Mouse (Mus musculus): ENCODE measurements around the gene Tle2.

Tle2 gene

DNA sequence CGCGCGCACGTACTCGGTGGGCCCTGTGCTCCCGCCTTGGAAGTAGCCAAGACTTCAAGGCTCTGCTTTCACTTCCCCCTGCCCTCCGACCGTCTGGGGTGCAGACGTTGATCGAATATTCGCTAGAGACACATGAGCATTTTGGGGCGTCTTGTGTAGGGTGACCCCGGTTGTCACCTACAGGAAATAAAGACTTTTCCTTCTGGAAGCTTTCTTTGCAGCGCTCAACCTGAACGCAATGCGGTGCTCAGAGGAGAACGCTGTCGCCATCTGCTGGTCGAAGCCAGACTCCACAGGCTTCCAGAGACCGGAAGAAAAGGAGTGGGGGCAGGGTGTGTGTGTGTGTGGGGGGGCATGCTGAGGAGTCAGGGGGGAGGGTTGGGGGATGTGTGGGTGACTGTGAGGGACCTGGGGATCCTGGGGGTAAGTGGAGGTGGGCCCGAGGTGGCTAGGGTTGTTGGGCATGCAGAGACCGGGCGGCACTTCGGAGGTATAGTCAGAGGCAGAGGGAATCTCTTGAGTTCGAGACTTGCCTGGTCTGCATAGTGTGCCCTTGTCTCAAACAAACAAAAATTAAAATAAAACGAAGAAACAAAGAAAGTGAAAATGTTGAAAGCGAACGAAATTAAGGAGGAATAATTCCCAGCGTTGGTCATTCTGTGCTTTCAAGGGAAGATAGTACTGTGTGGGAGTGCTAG is 30.8 kb downstream of the Tle2 start:
- peak; percentile 95 for DNase-seq (ENCODE audit: low read depth)

DNA sequence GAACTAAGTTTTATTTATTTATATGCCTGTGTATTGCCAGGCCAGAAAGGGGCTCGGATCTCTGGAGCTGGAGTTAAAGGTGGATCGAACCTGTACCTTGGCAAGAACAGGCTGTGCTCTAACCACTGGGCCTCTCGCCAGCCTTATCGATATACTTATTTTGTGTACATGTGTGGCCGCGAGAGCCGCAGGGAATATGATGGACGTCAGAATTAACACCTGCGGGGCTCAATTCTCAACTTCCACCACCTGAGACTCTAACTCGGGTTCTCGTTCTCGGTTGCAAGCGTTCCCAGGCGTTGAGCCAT is 31.3 kb downstream of the Tle2 start:
- DNase-seq (ENCODE audit: low read depth) = no peak

DNA sequence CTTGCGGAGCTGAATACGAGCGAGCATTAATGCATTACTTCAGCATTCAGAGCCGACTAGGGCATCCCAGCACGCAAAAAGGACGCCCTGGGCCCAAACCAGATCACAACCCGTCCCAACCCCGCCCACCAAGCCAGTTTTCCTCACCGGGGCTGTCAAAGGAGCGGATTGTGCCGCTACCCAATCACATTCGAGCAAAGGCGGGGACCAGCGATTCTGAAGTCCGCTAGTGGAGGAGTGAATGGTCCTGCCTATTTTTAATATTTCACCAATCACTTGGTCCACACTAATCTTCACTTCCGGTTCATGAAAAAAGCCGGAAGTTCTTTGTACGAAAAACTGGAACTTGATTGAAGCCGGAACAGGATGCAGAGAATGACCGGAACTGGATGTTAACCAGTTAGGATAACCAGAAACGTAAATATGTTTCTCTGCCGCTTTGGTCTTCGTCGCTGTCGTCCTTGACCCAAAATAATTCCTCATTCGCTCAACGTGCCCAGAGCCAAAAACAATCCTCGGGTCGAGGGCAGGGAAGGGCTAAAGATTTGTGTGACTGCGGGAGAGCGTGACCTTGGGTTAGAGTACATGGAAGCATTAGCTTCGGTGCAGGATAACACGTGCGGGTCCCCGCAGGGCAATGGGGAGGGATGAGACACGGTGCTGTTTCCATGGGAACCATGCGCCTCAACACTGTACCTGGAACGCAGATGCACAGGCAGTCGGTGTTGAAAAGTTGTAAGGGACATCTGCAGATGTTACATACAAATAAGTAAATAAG is 31.8 kb downstream of the Tle2 start, which contains the start of gene BC025920:
Gene BC025920, plus strand, starts transcription at position 297 of the 778 bp plus-strand sequence.
- DNase-seq (ENCODE audit: low read depth) = peak; percentile 97

DNA sequence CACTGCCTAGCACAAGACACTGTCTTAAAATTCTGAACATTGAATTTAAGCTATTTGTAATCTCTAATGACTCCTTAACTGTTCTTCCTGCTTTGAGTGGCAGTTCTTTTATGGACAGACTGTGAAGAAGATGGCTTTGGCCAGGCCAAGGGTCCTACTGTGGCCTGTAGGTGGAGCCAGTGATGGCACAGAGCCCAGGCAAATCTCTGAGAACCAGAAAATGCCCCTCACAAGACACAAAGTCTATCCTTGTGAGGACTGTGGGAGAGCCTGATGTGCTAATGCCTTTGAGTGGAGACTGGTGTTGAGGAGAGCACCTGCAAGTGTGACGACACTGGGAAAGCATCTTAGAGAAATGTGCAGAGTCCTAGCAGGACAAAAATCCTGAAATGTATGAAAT is 33.9 kb downstream of the Tle2 start:
- no peak for DNase-seq (ENCODE audit: low read depth)

DNA sequence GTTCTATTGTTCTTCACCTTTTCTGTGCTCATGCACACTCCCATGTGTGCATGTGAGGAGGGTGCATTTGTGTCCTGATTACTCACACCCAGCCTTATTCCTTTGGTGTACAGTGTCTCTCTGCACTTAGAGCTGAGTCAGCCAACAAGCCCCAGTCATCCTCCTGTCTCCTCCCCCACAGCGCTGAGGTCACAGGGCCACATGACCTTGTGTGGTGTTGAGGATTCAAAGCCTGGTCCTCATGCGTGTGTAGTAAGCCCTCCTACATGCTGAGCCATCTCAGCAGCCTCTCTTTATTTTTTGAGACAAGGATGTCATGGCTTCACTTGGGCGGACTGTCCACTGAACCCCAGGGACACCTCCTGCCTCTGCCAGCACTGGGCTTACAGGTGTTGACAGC is 38.4 kb downstream of the Tle2 start:
- DNase-seq (ENCODE audit: low read depth) = peak; percentile 27

DNA sequence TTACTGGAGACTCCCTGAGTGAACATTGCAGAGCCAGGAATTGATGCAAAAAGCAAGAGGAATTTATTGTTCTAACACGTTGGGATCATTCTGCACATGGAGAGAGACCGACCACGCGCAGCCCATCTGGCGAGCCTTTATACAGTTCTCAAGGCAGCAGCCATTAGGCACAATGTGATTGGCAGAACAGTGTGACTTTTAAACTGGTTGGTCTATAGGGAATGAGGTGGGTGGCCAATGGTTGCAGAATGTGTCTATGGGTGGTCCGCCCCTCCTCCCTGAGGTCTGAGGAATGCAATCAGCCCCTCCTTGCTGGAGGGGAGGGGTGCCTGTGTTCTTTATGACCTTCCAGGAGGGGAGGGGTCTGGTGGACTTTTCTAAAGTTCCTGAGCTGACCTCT is 41.1 kb downstream of the Tle2 start:
- no peak for DNase-seq (ENCODE audit: low read depth)

DNA sequence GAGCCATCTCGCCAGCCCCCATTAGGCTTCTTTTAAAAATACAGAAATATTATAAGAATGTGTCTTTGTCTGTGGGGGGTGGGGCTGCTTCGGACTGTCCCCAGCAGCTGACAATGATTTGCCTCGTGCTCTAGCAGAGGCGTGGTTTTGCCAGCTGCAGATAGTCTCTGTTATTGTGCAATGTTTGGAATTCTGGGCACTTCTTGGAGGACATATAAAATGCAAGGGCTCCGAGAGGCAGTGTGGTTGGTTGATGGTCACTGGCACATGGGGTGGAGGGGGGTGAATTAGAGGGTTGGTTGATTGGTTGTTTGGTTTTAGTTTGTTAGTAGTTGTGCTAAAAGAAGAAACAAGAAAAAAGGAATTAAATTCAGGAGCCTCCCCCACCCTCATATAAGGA is 45.6 kb downstream of the Tle2 start:
- no peak for DNase-seq (ENCODE audit: low read depth)

DNA sequence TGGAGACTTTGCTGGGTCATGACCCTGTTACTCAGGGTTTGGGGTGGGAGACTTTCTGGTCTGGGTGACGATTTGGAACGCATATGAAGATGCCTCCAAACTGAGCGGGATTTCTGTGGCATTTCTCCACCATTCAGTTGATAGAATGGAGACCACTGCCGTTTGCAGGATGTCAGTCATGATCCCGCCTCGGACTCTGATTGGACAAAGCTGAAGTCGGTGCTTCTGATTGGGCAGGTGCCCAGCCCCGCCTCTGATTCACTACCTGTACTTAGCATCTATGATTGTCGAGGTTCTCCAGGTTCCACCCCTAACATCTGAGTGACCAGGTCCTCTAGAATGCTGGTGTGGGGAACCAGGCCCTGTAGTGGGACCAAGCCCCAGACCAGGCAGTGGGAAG is 46.4 kb downstream of the Tle2 start:
- DNase-seq (ENCODE audit: low read depth) = no peak

DNA sequence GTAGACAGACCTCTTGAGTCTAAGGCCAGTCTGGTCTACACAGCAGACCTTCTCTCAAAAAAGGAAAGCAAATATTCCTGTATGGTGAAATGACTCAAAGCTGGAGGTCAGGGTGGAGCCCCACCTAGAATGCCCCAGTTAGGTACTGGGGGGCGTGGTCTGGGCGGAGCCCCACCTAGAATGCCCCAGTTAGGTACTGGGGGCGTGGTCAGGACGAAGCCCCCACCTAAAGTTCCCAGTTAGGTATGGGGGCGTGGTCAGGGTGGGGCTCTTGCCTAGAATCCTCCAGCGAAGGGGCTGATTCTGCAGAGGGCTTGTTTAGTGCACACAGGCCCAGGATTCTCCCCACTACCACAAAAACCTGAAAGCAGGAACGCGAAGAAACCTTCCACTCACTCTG is 49.1 kb downstream of the Tle2 start:
- DNase-seq (ENCODE audit: low read depth) = peak; percentile 27

DNA sequence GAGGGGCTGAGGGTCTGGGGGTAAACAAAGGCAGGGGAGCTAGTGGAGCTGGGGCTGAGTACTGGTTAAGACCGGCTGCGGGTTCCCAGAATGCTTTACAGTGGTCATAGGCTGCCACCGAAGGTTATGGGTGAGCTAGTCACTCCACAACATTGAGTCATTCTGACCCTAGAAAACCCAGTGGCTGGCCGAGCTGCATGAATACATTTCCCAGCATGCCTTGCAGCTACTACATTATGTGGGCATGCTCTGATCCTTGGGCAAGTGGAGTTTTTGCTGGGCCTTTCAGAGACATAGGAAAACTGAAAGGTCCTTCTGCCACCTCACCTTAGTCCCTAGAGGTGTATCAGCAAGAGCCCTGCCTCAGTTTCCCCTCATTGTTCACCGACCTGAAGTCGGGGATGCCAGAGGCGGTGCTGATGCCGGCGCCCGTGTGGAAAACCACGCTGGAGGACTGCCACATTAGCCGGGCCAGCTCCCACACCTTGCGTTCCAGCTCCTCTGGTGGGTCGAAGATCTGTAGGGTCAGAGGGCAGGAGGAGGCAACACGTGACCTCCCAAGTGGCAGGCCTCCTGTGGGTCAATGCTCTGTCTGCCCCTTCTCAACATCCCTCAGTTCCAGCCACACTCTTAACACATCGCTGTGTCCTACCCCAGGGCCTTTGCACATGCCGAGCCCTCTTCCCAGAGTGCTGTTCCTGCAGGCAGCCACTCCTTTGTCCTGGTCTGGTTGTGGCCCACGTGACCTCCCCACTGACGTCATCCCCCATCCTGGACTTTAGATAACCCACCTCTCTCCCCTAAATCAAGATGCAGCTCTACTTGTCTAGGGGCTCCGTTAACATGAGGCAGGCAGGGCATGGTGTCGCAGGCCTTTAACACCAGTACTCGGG is 52.0 kb downstream of the Tle2 start:
- peak; percentile 46 for DNase-seq (ENCODE audit: low read depth)

DNA sequence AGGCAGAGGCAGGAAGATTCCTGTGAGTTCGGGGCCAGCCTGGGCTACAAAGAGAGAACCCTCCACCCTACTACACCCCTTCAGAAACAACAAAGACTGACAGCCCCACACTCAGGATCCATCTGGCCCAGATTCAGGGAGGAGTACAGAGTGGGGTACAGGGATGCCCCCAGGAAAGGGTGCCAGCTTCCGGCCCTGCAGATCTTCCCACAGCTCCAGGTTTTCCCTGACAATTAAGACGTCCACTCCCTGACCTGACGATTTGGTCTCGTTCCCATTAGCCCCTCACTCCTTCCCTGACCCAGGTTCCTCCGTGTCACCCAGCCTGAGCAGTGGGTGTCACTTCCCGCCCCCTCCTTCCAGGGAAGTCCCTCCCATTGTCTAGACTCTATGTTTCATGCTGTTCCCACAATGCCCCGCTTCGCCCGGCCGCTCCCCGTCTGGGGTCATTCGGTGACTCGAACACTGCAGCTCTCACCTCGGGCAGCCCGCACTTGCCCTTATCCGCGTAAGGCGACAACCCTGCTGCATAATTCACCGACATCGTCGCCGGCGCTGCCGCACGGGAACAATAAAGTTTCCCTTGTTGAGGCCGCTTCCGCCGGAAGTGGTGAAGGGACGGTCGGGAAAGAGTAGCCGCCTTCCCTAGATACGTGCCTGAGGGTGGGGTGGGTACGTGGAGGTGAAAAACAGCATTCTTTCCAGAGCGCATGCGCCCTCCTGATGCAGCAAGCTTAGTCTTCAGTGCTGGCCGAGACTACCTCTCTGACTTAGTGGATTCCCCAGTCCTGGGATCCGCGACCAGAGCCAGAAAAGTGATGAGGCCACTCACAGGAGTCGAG is 52.9 kb downstream of the Tle2 start, which contains the start of gene Sirt6:
Gene Sirt6, minus strand, starts transcription at position 804 of the 842 bp plus-strand sequence.
- DNase-seq (ENCODE audit: low read depth) = peak; percentile 97

DNA sequence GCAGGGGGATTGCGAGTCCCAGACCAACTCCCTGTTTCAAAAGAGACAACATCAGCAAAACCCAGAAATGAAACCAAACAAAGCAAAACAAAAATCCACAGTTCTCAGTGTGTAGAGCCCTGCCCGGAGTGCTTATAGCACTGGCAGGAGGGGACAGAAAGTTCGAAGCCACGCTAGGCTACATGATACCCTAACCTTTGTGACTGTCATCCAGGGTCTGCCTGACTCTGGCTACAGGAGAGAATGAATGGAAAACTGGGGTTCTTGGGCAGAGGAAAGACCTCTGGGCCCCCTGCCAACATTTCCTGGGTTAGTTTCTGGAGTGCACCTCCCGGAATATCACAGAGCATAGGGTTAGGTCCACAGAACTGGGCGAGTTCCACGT is 53.5 kb downstream of the Tle2 start:
- DNase-seq (ENCODE audit: low read depth) = no peak

DNA sequence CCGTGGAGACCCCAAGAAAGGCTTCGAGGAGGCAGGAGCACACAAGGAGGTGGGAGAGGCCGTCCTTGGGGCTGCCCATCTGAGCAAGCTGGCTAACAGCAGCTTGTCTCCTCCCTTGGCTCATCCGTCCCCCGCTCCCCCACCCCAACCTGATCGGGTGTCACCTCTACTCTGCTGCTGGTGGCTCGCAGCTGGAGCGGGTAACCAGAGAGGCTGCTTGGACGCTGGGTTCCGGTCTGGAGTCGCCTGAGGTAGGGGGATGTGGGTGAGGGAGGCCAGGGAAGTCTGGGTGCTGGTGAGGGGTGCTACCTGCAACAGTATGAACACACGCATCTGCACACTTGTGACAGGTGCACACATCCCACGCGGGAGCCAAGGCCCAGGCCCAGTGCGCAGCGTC is 54.0 kb downstream of the Tle2 start, which contains the start of gene Ankrd24:
Gene Ankrd24, plus strand, starts transcription at position 151 of the 400 bp plus-strand sequence.
- no peak for DNase-seq (ENCODE audit: low read depth)

DNA sequence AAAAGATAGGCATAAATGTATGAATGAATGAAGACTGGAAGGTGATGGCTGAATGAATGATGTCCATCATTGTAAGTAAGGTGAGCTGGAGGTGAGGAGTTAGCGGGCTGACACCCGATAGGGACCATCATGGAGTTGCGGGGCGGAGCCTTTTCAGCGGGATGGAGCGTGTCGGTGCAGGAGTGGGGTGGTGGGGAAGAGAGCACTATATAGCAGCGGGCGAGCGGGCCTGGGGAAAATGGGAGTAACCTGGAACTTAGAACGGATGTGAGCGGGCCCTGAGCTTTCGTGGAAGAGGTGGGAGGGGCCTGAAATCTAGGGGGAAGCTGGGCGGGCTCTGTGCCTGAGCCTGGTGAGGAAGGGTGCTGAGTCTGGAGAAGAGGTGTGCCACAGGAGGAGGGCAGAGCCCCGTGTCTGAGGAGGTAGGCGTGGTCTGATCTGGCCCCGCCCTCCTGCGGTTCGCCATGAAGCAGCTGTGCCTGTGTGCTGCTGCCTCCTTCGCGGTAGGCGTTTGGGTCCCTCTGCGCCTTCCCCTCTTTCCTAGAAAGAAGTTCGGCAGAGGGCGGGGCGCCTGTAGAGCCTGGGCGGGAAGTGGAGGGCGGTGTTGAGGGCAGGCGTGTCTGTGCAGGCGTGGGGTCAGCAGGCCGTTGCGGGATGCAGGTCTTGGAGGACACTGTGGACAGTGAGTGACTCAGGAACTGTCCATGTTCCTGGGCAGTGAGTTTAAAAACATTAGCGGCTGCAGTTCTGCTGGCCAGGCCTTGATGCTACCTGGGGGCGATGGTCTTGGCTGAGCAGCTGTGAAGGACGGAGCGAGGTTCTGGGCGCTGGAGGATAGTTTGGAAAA is 59.1 kb downstream of the Tle2 start:
- DNase-seq (ENCODE audit: low read depth) = peak; percentile 93

DNA sequence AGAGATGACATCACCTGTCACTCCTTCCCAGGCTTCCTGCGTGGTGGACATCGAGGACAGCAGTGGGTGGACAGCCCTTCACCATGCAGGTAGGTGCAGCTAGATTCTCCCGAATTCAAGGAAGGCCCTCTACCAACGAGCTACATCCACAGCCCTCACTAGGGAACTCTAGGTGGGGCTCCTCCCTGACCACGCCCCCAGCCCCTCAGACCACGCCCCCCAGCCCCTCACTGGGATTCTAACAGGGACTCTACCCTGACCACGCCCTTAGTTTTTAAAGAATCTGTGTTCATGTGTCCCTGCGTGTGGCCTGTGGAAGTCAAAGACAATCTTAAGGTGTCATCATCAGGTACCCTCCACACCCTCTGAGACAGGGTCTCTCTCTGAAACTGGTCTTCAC is 62.0 kb downstream of the Tle2 start:
- DNase-seq (ENCODE audit: low read depth) = no peak

DNA sequence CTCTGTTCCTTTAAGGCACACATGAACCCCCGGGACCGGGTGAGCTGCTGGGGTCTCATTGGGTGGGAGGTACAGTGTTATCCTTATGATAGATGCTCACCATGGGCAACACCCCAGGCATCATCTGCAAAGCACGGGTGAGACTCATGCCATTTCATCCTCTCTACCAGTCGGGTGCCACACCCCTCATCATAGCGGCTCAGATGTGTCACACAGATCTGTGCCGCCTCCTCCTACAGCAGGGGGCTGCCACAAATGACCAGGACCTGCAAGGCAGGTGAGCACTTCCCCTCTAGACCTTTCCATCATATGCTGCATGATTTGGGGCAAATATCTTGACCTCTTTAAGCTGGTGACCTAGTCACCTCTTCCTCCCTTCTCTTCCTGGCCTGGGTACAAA is 63.7 kb downstream of the Tle2 start:
- no peak for DNase-seq (ENCODE audit: low read depth)
